Mouse (Mus musculus): ENCODE measurements around the gene Sarnp.
"Not testable (repeated sequence)": the region's sequence is repeated elsewhere in the genome, so short reads cannot be mapped to it uniquely, and the experiment has no call there.

The Sarnp gene

DNA sequence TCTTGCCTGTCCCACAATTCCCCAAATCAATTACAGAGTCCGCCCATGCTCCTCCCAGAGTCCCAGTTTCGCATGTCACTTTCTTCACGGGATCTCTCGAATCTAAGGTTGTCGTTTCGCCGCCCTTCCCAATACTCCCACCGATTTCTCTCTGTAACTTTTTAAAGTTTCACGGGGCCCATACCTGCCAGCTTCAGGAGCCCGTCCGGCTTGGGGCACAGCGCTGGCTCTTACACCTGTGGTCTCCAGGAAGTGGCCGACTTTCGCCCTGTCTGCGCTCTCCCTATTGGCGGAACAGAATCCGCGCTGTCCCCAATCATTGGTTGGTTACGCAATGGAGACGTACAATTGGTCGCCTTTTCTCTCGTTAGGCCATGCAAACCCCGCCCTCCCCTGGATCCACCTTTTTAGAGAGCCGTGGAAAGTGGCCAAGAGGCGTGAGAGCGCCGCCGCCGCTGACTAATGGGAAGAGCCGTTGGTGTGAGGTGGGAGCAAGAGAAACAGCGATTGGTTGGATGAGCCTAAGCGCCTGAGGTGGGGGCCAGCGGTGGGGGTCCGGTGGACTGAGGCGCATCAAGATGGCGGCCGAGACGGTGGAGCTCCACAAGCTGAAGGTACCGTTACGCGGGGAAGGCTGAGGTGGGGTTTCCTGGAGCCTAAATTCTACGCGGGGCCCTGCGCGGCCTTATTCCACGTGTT, 4.4 kb downstream of the Sarnp start, which contains the start of gene Ormdl2:
Ormdl2 (minus strand) TSS at position 288 of the 699 bp plus-strand sequence.
- DNase-seq (ENCODE audit: low spot score), result peak; percentile 97

DNA sequence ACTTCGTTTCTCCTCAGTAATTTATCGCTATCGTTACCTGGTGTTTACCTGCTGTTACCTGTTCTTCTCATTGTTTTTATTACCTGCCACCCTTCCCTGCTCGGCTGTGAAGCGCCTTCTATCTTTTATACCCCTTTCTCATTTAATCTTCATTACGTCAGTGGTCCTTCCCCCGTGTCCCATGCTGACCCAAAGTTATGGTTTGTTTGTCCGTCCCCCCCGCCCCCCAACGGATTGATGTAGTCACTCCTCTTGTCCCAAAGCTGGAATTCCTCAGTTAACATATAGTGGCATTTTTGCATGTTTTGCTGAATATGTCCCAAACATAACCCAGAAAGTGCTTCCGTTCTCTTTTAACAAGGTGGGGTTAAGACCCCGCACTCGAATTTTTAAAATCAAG, 5.0 kb downstream of the Sarnp start:
- no peak for DNase-seq (ENCODE audit: low spot score)

DNA sequence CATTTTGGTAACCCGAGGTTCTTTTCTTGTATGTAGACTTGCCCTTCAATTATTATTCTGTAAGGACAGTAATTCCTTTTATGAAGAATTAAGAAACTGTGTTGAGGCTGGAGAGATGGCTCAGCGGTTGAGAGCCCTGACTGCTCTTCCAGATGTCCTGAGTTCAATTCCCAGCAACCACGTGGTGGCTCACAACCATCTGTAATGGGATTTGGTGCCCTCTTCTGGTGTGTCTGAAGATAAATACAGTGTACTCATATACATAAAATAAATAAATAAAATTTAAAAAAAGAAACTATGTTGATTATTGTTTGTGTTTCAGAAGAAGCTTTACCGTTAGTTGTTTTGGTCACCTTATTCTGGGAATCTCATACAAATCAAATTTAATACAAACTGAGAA, 6.0 kb downstream of the Sarnp start:
- DNase-seq (ENCODE audit: low spot score), result not testable (repeated sequence)

DNA sequence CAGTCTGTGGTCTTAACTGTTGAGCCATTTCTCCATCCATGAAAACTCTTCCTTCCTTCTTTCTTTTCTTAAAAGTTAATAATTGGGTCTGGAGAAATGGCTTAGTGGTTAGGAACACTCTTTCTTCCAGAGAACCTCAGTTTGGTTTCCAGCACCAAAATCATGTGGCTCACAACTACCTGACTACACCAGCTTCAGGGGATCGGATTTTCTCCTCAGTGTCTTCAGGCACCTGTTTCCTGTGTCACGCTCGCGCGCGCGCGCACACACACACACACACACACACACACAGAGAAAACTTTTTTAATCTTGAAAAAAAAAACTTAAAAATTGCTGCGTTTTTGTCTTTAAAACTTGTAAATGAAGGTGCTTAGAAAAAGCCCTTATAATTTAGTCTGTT, 6.7 kb downstream of the Sarnp start:
- no peak for DNase-seq (ENCODE audit: low spot score)

DNA sequence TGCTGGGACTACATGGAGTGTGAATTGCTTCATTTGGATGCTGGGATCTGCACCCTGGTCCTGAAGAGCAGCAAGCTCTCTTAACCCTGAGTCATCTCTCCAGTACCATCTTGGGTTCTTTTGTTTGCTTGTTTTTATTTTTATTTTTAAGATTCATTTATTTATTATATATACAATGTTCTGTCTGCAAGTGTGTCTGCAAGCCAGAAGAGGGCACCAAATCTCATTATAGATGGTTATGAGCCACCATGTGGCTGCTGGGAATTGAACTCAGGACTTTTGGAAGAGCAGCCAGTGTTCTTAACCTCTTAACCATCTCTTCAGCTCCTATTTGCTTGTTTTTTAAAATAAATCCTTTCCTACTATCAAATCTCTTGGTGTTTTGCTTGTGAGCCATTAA, 20.3 kb downstream of the Sarnp start:
- no peak for DNase-seq (ENCODE audit: low spot score)

DNA sequence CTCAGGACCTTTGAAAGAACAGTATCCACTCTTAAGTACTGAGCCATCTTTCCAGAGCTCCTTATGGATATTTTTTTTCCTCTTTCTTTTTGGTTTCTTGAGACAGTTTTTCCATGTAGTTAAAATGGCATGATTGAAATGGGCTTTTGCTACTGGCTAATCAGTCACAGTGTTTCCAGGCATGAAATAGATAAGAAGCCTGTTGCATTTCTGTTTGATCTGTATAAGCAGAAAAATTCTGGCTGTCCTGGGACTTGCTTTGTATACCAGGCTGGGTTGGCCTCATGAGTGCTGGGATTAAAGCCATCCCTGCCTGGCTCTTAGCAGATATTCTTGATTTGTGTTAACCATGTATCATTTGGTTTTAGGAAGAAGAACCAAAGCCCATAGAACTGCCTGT, 22.3 kb downstream of the Sarnp start:
- no peak for DNase-seq (ENCODE audit: low spot score)

DNA sequence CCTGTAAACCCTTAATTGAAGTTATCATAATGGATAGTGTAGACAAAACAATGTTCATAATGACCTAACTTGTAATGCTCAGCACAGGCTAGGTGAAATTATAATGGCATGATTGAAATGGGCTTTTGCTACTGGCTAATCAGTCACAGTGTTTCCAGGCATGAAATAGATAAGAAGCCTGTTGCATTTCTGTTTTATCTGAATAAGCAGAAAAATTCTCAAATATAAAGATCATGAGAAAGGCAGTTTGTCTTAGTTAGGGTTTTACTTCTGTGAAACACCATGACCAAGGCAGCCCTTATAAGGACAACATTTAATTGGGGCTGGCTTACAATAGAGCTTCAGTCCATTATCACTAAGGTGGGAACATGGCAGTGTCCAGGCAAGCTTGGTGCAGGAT, 23.5 kb downstream of the Sarnp start:
- DNase-seq (ENCODE audit: low spot score), result no peak

DNA sequence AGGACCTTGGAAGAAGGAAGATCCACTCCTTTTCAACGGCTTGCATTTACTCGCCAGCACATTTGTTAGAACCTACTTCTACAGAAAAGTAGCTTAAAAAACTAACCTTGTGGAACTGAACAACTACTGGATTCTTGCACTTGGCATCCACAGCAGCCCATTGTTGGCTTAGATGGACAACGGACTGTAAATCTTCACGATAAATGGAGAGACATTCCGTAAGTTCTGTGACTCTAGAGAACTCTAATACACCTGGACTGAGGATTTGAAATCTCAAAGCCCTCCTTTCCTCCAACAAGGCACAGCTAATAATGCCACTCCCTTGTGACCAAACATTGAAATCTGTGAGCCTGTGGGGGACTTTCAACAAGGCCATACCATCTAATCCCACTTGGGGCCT, 26.1 kb downstream of the Sarnp start:
- no peak for DNase-seq (ENCODE audit: low spot score)

DNA sequence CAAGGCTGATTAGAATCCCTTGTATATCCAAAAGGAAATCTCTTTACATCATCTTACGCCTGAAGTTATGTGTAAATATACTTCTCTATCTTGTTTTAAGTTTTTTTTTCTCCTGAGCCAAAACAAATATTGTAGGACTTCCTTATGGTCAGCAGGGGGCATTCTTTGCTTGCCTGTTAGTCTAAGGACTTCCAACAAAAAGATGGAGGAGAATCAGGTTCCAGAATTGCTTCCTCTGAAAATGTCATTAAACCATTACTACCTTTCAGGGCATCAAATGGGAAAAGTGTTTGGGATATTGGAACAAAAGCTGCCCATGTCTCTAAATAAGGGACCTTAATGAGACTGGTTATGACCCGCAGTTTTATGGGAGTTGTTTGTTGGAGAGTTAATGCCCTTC, 28.4 kb downstream of the Sarnp start:
- DNase-seq (ENCODE audit: low spot score), result no peak

DNA sequence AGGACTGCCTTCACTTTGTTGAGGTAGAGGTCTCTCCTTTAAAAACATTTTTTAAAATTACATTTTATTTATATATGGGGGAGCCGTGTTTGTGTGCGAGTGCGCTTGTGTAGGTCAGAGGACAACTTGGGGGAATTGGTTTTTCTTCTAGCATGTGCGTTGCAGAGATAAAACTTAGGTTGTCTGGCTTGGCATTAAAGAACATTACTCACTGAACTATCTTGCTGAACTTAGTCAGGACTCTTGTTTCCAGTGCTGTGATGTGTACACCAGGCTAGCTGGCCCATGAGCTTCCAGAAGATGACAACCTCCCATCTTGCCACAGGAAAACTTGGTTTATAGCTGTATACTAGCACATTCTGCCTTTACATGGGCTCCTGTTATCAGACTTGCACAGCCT, 29.5 kb downstream of the Sarnp start:
- no peak for DNase-seq (ENCODE audit: low spot score)

DNA sequence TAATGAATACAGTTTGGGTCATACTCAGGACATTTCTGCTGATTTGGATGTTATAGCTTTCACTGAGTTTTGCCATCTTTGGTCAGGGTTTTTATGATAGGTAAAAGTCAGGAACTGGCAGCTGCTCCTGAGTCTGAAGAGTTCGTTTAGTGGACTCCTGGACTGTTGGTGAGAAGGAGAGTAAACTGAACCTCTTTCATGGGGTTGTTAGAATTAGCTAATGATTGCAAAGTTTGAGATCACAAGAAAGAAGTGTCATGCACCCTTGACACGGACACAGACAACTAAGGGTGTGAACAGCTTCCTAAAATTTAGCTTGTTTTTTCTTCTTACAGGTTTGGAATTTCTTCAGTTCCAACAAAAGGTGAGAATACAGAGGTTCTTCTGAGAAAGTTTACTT, 31.3 kb downstream of the Sarnp start:
- DNase-seq (ENCODE audit: low spot score), result no peak

DNA sequence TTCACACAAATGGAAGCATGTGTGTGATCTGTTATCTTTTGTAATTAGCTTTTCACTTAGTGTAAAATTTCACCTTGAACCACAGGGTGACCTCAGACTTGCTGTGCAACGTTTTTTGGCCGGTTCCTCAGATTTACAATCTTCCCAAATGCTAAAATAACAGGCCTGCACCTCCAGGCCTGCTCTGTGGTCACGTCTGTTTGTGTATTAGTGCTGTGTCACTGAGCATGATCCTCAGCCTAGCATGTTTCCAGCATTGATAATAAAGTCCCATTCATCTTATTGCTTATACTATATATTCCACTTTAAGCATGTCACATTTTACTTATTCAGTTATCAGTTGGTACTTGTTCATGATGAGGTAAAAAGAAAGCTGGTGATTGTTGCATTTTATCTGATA, 33.2 kb downstream of the Sarnp start:
- DNase-seq (ENCODE audit: low spot score), result no peak

DNA sequence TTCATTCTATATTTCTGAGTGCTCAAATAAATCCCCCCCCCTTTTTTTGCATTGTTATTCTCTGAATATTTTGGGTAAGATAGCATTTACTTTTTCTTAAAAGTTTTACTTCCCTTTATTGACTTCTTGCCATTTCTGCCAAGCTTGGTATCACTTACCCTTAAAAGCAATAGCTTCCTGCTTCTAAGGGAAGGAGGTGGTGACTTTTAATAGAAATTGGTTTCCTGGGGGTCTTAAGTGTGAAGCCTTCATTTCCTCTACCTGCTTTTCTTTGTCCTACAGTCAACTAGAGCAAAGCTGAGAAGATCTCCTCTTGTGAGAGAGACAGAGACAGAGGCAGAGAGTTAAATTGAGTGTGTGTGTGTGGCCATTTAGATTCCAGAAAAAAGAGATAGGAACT, 44.0 kb downstream of the Sarnp start:
- no peak for DNase-seq (ENCODE audit: low spot score)

DNA sequence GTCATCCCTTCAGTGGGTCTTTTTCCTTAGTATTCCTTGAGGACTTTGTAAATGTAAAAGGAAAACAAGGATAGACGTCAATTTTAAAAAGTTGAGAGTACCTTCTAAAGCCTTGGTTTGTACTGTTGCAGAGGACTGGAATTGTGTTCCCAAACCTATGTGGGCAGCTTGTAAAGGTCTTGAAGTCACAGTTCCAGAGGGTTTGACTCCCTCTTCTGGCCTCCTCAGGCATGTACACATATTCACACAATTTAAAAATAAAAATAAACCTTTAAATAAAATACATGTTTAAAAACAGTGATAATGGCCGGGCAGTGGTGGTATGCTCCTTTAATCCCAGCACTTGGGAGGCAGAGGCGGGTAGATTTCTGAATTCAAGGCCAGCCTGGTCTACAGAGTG, 48.9 kb downstream of the Sarnp start:
- no peak for DNase-seq (ENCODE audit: low spot score)

DNA sequence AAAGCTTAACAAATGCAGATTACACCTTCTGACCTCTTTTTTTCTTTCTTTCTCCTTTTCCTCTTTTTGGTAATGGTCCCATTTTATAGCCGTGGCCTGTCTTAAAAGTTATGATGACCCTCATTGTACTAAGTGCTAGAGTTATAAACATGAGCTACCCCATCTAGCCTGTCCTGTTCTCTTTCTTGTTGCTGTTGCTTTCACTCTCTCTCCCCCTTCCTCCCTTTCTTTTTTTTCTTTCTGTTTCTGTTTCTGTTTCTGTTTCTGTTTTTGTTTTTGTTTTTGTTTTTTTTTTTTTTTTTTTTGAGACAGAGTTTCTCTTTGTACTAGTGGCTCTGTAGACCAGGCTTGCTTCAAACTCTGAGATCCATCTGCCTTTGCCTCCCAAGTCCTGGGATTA, 49.4 kb downstream of the Sarnp start:
- no peak for DNase-seq (ENCODE audit: low spot score)

DNA sequence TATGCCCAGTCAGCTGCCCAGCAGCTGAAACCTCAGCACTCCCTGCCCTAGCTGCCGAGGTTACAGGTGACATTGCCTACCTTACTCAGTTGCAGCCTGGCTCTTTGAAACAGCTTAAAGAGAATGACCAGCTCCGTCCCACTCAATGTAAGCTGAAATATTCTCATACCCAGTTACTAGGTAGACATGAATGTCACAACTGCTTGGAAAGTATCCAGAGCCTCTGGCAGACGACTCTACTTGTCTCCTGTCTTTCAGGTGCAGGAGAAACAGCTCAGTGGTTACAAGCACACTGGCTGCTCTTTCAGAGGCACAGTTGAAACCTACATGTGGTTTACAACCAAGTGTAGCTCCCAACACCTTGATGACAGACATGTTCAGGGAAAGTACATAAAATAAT, 53.2 kb downstream of the Sarnp start:
- no peak for DNase-seq (ENCODE audit: low spot score)

DNA sequence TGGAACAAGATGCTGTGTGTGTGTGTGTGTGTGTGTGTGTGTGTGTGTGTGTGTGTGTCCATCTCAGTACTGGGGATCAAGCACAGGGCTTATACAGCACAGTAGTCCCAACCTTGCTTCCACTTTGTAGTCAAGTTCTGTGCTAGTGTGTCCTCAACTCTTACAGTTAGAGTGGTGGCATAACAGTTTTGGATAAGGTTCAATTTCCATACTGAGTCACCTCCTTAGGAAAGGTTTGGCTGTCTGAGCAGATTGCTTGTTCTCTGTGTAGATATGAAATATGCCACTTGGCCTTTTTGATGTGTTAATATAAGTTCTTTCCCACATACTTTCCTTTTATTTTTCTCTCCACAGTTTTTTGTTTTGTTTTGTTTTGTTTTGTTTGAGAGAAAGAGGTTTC, 61.2 kb downstream of the Sarnp start:
- DNase-seq (ENCODE audit: low spot score), result no peak

DNA sequence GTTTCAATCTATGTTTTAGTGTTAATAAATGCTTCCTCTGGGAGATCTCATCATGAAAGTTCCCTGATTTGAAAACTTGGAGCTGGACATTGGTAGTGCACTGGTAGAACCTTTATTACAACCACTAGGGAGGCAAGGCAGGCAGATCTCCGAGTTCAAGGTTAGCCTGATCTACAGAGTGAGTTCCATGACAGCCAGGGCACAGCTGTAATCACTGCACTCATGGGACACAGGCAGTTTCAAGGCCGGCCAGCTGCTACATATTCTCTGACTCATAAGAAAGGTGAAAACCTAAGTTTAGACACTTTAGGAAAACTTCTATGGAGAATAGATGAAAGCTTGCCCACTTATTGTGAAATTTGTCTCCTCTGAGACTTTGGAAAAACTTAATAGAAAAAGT, 61.7 kb downstream of the Sarnp start:
- no peak for DNase-seq (ENCODE audit: low spot score)

DNA sequence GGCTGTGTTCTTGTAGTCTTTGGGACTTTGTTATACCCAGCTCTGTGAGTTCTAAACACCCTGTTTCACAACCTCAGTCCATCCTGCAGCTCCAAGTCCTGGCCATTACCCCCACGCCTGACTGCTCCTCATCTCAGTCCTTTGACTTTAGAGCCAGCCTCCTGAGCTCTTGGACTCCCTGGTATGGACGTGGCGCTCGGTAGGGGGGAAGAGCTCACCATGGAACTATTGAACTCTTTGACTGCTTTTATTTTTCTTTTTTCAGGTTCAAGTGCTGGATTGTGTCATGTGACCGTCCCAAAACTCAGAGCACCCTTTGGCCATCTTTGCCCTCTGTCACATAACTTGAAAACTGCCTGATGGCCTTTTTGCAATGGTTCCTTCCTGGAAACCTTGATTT, 64.9 kb downstream of the Sarnp start:
- DNase-seq (ENCODE audit: low spot score), result no peak

DNA sequence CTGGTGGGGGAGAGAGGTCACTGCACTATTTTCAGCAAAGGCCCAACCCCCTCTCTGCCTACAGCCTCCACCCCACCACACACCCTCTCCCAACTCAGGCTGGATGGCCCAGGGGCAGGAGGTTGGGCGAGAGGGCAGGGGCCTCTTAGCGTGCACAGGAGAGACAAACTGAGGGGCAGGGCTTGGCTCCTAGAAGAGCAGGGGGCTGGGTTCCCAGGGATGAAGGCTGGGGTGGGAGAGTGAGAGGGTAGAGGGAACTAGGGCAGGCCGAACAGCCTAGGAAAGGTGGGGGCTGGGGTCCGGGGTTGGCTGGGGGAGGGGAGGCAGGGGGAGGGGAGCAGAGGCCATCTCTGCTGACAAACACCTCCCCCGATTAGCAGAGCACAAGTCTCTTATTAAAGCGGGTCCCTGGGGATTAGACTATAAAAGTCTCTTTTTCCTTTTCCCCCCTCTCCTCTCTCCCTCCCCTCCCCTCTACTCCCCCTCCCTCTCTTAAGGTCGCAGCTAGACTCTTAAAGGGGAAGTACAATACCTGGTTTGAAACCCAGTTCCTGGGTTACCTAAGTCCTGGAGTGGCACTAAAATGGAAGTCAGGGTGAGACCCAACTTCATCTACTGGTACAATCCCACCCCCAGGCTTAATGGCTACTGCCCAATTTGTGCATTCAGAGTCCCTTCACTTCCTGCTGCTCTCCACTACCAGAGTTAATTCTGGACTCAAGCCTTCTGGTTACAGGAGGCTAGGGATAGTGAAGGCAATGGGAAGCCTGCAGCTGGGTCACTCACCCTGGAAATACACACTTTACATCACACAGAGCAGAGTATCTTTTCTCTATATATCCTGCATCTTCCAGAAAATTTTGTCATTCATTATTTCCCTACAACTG, 72.1 kb downstream of the Sarnp start:
- no peak for DNase-seq (ENCODE audit: low spot score)

DNA sequence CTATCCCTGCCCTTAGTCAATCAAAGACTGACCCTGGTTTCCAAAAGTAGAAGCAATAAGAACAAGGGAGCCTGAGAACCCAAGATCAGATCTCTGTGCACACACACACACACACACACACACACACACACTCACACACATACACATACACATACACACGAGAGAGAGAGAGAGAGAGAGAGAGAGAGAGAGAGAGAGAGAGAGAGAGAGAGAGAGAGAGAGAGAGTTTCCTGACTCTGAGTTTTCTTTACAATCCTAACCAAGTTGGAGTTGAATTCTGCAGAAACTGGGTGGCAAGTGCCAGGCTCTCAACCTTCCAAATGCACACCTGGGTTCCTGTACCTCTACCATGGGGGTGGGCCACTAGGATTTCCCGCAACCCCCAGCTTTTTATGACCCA, 72.7 kb downstream of the Sarnp start:
- no peak for DNase-seq (ENCODE audit: low spot score)

DNA sequence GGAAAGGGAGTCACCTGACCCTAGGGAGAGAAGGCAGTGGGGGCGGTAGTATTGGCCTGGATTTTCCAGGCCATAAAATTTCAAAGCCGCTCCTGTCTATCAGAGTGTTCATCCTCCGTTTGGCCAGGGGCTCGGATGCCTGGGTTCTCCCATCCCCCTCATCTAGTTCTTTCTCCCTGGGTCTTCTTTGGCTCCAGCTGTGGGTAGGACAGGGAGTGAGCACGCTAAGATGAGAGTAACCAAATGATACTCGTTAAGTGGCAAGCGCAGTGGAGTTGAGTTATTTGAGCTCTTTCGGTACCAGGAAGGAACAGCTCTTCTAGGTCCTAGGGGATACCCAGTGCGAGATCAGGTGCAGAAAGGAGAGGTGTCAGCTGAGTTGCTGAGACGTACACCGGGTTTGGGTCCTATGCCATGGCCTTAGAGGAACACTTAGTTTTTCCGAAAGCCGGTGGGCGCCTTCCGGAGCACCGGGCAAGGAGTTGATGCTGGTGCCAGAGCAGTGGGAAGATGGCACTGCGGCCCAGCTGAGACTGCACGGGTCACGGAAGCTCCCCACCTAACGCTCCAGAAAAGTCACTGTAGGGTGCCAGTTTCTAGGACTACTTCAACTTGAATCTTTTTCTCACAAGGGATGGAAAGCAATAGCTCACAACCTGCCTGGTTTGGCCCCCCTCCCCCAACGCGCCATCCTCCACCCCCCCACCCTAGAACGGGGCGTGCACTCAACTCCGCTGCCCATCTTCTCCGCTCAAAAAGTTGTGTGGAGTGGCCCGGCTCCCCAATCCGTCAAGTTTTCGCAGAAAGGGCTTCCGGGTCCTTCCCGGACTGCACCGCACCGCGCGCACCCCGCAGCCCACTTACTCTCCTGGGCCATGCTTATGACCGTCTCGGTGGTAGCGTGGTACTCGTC, 73.5 kb downstream of the Sarnp start:
- DNase-seq (ENCODE audit: low spot score), result no peak
